Mouse (Mus musculus) G1E (cell line): ENCODE measurements around the gene Heca.
"Not testable (repeated sequence)": the region's sequence is repeated elsewhere in the genome, so short reads cannot be mapped to it uniquely, and the experiment has no call there.

Source experiments
- CTCF ChIP-seq: IDR thresholded peaks from 2 replicates; pipeline ENCODE4 v1.5.1; 2012; ENCODE audit warnings: low read depth, low read length, inconsistent platforms, mixed read lengths
- GATA1 ChIP-seq: IDR thresholded peaks from 2 replicates; pipeline ENCODE4 v1.6.1; 2012; ENCODE audit warnings: borderline replicate concordance, low read length, inconsistent platforms, mixed read lengths
- POLR2AphosphoS5 ChIP-seq: IDR thresholded peaks from 2 replicates; pipeline ENCODE4 v1.6.1; 2012; ENCODE audit warnings: low read depth, low read length, inconsistent platforms; ENCODE audit not compliant: insufficient replicate concordance
- TAL1 ChIP-seq: conservative IDR thresholded peaks from 2 replicates; pipeline ENCODE4 v1.6.1; 2012; ENCODE audit warnings: low read depth, low read length, inconsistent platforms, mixed read lengths

GRCm38 (mm10) chr10:17820422-17820821 lies 127.4 kb downstream of the Heca start:
- TF ChIP-seq CTCF, GATA1, POLR2AphosphoS5, TAL1: not testable (repeated sequence)
